Mouse (Mus musculus) olfactory bulb, adult 2 months (tissue): ENCODE measurements around the gene Extl2. TPM values are rescaled to one million over a fixed set of nuclear protein-coding genes. Genes with fewer than 3 reads are reported as not detected.

Source experiments
- H3K27ac ChIP-seq: fragments of 200-500 bp; 2 replicates; pipeline ENCODE4 v1.5.1; 2012; ENCODE audit warnings: low read depth, low read length; ENCODE audit not compliant: insufficient read depth
- H3K4me1 ChIP-seq: fragments of 200-500 bp; 2 replicates; pipeline ENCODE4 v1.6.1; 2012; ENCODE audit warnings: low read length; ENCODE audit not compliant: control insufficient read depth, insufficient read depth
- H3K4me3 ChIP-seq: fragments of 200-500 bp; 2 replicates; pipeline ENCODE4 v1.5.1; 2012; ENCODE audit warnings: mild to moderate bottlenecking, low read depth, low read length, moderate library complexity; ENCODE audit not compliant: insufficient read depth
- CTCF ChIP-seq: fragments of 200-500 bp; IDR thresholded peaks from 2 replicates; pipeline ENCODE4 v1.5.1; 2012; ENCODE audit warnings: low read depth, mild to moderate bottlenecking, low read length, moderate library complexity; ENCODE audit not compliant: insufficient read depth
- POLR2A ChIP-seq: fragments of 200-500 bp; IDR thresholded peaks from 2 replicates; pipeline ENCODE4 v1.6.1; 2012; ENCODE audit warnings: mild to moderate bottlenecking, low read depth, low read length, moderate library complexity; ENCODE audit not compliant: insufficient read depth
- WGBS: fragments of 180-500 bp; shearing (Covaris S2); methylation state at CpG from one replicate; pipeline ENCODE4 v1.1.7; 2018; 5-methylcytosine and 5-hydroxymethylcytosine counted together
- polyA plus RNA-seq: library from polyadenylated mRNA; stranded (reverse); fragments of >200 nt; gene quantifications from 2 replicates; pipeline ENCODE4 v1.2.4, GENCODE M21; 2012; ENCODE audit warnings: low replicate concordance; ENCODE audit not compliant: missing spikeins, insufficient read depth, insufficient read length

Gene Extl2
- polyA plus RNA-seq, 1 experiment, result not detected

- Histone ChIP-seq H3K4me1 (no peaks in the 10 kb centered on the region), H3K4me3 (no peak overlapping the region), H3K27ac (no peak overlapping the region)
- TF ChIP-seq POLR2A (no peak), CTCF (no peak)
- WGBS, result 35% methylated on average over 5 of the region's 5 CpGs
Observed at GRCm38 (mm10) chr3:116060320-116060719, 53.1 kb downstream of the Extl2 start.

- Histone ChIP-seq H3K4me3 (no peak overlapping the region), H3K27ac (no peak overlapping the region), H3K4me1 (no peaks in the 10 kb centered on the region)
- TF ChIP-seq POLR2A (no peak), CTCF (no peak)
- WGBS, result 93% methylated on average over 2 of the region's 2 CpGs
Observed at GRCm38 (mm10) chr3:116062141-116062540, 54.9 kb downstream of the Extl2 start.

- WGBS, result 89% methylated on average over 2 of the region's 2 CpGs
- Histone ChIP-seq H3K4me1 (no peaks in the 10 kb centered on the region), H3K4me3 (no peak overlapping the region), H3K27ac (no peak overlapping the region)
- TF ChIP-seq POLR2A (no peak), CTCF (no peak)
Observed at GRCm38 (mm10) chr3:116072584-116072983, 65.3 kb downstream of the Extl2 start.

- H3K4me3 ChIP-seq, result no peak overlapping the region
- no peak for TF ChIP-seq POLR2A
- no peak for TF ChIP-seq CTCF
- H3K4me1 ChIP-seq, result no peaks in the 10 kb centered on the region
- no peak overlapping the region for H3K27ac ChIP-seq
- WGBS, result 90% methylated on average over 2 of the region's 2 CpGs
Observed at GRCm38 (mm10) chr3:116076739-116077138, 69.5 kb downstream of the Extl2 start.

- Histone ChIP-seq H3K4me1 (no peaks in the 10 kb centered on the region), H3K27ac (no peak overlapping the region), H3K4me3 (no peak overlapping the region)
- WGBS, result 73% methylated on average over 4 of the region's 4 CpGs
- TF ChIP-seq CTCF (no peak), POLR2A (no peak)
Observed at GRCm38 (mm10) chr3:116078490-116078889, 71.2 kb downstream of the Extl2 start.

Other genes with a start within 250 kb of the Extl2 start
- gene Dph5, start 119.6 kb upstream of the Extl2 start, polyA plus RNA-seq, result not detected in 2 replicates
- not detected in 2 replicates for gene Slc30a7, start 56 bp upstream of the Extl2 start, polyA plus RNA-seq
- 87.8 TPM in 1 of 2 replicates, not detected in the other for gene Vcam1, start 122.2 kb downstream of the Extl2 start, polyA plus RNA-seq
- not detected in 2 replicates for gene Gpr88, start 246.0 kb downstream of the Extl2 start, polyA plus RNA-seq